Mouse (Mus musculus) natural killer cell, adult 2 months (primary cell): ENCODE measurements around the gene Fn1.

ENCODE experiments used
- DNase-seq, 2 experiments: peaks; one replicate each; pipeline ENCODE4 v3.0.0; 2022; ENCODE audit warnings: low spot score in 2 of 2

The Fn1 gene

GRCm38 (mm10) chr1:71605751-71606150 lies 47.2 kb downstream of the Fn1 start:
- DNase-seq = no peak

- DNase-seq = no peak
Observed at GRCm38 (mm10) chr1:71595365-71595764, 57.6 kb downstream of the Fn1 start.

DNA sequence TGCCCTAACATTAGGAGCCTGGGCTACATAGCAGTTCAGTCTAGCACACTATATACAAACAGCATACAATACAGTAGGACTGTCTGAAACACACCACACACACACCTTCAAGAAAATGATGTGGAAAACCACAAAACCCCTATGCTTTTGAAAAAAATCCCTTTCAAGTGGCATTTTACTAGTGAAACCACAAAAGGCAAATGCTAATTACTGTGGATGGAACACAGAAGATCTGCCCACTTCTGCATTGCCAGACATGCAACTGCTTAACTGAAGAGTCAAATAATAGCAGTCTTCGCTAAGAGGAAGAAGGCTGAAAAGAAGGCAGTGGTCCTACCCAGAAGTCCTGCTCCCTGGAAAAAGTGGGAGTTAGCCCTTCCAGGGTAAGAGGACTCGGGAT lies 58.7 kb downstream of the Fn1 start:
- no peak for DNase-seq

DNA sequence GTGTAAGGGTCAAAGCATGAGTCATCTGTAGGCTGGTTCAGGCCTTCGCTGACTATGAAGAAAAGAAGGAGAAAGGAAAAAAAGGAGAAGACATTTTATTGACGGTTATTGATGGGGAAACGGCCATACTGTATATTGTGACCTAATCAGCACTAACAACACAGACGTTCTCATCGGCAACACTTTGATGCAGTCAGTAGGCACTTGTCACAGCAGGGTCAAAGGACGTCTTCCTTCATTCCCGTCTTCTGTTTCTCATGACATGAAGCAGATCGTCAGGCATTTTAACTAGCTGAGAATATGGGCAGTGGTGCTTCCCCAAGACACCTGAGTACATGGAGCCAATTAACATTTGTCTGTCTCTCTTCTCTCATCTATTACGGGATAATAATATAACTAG lies 59.8 kb downstream of the Fn1 start:
- no peak for DNase-seq

DNA sequence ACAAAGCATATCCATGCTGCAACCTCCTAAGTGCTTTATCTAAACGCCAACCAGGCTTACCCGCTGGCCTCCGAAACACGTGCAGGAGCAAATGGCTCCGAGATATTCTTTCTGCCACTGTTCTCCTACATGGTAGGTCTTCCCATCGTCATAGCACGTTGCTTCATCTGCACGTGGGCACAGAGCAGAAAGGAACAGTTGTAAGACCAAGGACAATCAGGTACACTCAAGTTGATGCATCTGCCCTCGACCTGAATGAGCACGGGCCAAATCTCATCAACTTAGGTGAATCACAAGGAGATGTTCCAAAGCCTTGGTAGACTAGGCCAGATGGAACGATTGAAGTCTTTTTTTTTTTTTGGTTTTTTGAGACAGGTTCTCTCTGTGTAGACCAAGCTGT lies 63.0 kb downstream of the Fn1 start:
- no peak for DNase-seq

- DNase-seq = no peak
Observed at GRCm38 (mm10) chr1:71586658-71587057, 66.3 kb downstream of the Fn1 start.

DNA sequence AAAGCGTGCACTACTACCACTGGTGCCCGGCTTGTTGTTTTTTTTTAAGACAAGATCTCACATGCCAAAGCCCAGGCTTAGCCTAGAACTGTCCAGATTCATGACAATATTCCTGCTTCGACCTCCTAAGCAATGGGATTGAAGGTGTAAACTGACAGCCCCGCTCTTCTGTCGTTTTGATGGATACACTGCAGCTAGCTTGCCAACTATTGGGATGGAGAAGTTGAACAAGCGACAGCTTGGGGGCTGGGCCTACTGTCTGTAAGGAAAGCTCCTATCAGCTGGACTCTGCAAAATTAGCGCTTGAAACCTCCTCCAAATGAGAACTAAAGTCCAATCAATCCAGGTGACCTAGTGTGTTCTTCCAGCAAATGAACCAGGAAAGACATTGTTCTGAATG lies 69.1 kb downstream of the Fn1 start:
- DNase-seq = no peak

GRCm38 (mm10) chr1:71583302-71583701 lies 69.7 kb downstream of the Fn1 start:
- no peak for DNase-seq

DNA sequence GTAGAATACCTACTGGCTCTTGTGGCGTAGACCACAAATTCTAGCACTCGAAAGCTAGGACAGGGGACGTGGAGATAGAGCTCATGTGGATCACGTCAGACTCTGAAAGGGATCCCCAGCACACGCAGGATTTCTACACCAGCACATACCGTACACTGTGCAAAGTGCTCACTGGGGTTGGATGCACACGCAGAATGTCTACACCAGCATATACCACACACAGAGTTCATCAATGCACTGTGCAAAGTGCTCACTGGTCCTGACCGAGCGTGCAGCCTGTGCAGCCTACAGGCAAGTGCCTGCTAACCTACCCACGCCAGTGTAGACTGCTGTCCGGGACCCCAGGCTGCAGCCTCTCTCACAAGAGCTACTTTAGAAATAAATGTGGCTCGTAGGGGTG lies 72.6 kb downstream of the Fn1 start:
- DNase-seq = no peak

- no peak for DNase-seq
Observed at GRCm38 (mm10) chr1:71579526-71579925, 73.5 kb downstream of the Fn1 start.

DNA sequence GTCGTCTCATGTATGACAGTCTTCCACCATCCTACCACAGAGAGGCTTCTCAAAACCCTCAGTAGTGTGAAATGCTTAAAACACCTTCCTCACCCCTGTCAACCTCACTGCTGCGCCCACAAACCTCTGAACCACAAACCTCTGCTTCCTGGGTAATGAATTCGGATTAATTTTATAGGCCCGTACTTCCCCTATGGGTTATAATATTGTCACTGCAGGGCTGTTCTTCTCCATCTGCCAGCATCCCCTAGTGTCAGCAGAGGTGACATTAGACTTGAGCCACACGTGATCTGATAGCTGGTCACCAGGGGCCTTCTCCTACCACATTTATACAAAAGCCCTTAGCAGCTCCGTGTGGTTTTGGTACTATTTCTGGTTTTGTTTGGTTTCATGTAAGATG lies 76.2 kb downstream of the Fn1 start:
- peak; percentile 1 to 22 for DNase-seq

GRCm38 (mm10) chr1:71575987-71576386 lies 77.0 kb downstream of the Fn1 start:
- no peak for DNase-seq

GRCm38 (mm10) chr1:71570116-71570515 lies 82.9 kb downstream of the Fn1 start:
- DNase-seq = no peak

DNA sequence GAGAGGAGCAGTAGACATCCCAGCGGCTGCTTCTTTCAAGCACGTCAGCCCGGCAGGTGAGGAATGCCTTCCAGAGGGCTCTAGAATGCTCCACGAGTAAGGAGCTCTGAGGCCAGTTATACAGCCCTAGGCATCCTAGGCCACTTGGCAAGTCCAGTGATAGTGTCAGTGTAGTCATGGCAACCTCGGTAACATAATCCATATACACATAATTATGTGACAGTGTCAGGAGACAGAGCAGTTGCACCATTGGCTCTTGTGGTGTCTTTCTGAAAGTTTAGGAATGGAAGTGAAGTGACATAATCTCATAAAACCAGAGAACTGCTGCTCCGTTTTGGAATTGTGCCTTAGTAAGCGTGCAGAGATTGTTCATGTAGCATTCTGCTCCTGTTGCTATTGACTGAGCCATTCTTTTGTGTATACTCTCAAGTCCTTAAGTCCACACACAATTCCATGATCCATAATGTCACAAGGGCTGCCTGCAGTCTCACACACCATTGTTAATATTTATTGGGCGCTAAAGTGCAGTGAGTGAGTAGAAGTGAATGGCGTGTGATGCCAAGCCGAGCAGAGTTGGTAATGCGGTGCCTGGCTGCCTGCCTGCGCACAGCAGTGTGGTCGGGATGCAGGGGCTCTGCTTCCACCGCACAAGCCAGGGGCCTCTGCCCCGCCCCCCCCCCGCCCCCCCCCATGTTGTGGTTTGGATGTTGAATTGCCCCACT lies 85.0 kb downstream of the Fn1 start:
- DNase-seq = no peak

- DNase-seq = no peak
Observed at GRCm38 (mm10) chr1:71564291-71564690, 88.7 kb downstream of the Fn1 start.

DNA sequence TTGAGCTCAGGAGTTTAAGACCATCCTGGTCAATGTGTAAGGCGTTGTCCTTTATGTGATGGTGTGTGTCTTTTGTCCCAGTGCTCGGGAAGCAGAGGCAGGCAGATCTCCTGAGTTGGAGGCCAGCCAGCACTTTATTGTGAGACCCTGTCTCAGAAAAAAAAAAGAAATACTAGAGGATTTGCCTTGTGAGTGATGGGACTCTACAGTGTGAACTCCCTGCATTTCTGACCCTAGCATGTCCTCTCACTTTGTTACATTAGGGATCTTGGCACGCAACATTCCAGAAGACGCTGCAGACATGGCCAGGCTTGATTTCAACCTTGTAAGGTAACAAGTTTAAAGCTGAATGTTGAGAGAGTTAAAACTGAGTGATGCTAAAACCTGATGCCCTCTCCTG lies 92.4 kb downstream of the Fn1 start:
- DNase-seq = no peak

- DNase-seq = peak; percentile 73 to 85
Observed at GRCm38 (mm10) chr1:71556688-71557612, 96.0 kb downstream of the Fn1 start, which contains the start of gene Atic. Gene Atic (plus strand): TSS chr1:71557150.

DNA sequence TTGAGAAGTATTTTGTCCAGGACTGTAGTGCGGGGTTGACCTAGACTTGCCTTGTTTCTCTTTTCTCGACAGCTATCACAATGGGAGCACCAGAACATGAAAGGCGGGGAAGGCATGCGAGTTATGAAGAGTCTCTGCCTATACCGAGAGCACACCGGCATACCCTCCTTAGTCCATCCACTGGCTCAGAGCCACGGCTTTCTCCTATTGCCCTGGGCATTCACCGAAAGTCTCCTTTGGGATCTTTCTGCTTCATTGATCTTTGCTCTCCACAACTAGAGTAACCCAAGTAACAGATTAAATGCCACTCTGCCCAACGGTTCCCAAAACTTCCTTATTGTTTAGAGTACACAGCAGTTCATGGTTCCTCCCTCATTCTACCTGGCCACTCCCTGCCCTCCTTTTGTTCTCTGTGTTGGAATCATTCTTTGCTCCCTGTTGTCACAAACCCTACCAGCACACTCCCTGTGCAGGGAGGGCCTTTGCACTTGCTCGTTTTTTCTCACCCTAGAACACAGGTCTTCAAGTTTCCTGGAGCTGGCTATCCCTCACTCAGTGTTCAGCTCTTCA lies 102.3 kb downstream of the Fn1 start:
- DNase-seq = no peak

GRCm38 (mm10) chr1:71540437-71540836 lies 112.6 kb downstream of the Fn1 start:
- no peak for DNase-seq

GRCm38 (mm10) chr1:71539641-71540040 lies 113.4 kb downstream of the Fn1 start:
- DNase-seq = no peak
